ENCODE assay signal across 2 mouse cellular contexts in genomic region chr2:84720718-84721117, GRCm38 (mm10).
TF ChIP-seq lines count a peak whose summit lies in the region.

No protein-coding gene starts in this region.

TF ChIP-seq in CH12.LX, 34 proteins besides CTCF, POLR2A, EP300 and RAD21:
- TF ChIP-seq TBP (conservative IDR thresholded peaks at IDR 0.05; ENCODE audit: low read depth, low read length) (no peak), ZNF384 (IDR thresholded peaks at IDR 0.05; ENCODE audit: low read depth, low read length) (peak; percentile 60)

TF ChIP-seq in MEL, 35 proteins besides CTCF, POLR2A, EP300 and RAD21:
- peak; percentile 82 for TF ChIP-seq ZNF384 (IDR thresholded peaks at IDR 0.05; ENCODE audit: low read depth, low read length)
- no peak for TF ChIP-seq SMC3 (IDR thresholded peaks at IDR 0.05; ENCODE audit: low read depth, low read length)
